Mouse (Mus musculus) intestine, postnatal 0 days (tissue): Measurements from ENCODE around the gene Zwilch. TPM values are rescaled to one million over a fixed set of nuclear protein-coding genes. Genes with fewer than 3 reads are reported as not detected.
"Not testable (repeated sequence)": the region's sequence is repeated elsewhere in the genome, so short reads cannot be mapped to it uniquely, and the experiment has no call there.

ENCODE experiments used
- ATAC-seq: fragments of 200-750 bp; cut with Nextera tagmentation; 2 replicates; pipeline ENCODE4 v1.8.0; 2017; ENCODE audit warnings: mild to moderate bottlenecking, moderate TSS enrichment, moderate library complexity
- H3K27ac ChIP-seq: fragments of 300-500 bp; sonication (generic); 2 replicates; pipeline ENCODE4 v1.5.1; 2014; ENCODE audit warnings: mild to moderate bottlenecking, low read depth, low read length, moderate library complexity
- H3K27me3 ChIP-seq: fragments of 300-500 bp; sonication (generic); replicated peaks from 2 replicates; pipeline ENCODE4 v1.6.1; 2014; ENCODE audit warnings: low read length, mixed read lengths; ENCODE audit not compliant: control insufficient read depth, insufficient read depth
- H3K36me3 ChIP-seq: fragments of 300-500 bp; sonication (generic); 2 replicates; pipeline ENCODE4 v1.6.1; 2014; ENCODE audit warnings: mild to moderate bottlenecking, moderate library complexity; ENCODE audit not compliant: control insufficient read depth, insufficient read depth
- H3K4me1 ChIP-seq: fragments of 300-500 bp; sonication (generic); replicated peaks from 2 replicates; pipeline ENCODE4 v1.6.1; 2014; ENCODE audit warnings: antibody characterized with exemption, low read length, mixed read lengths; ENCODE audit not compliant: control insufficient read depth, insufficient read depth
- H3K4me2 ChIP-seq: fragments of 300-500 bp; sonication (generic); replicated peaks from 2 replicates; pipeline ENCODE4 v1.6.1; 2014; ENCODE audit warnings: low read depth, mild to moderate bottlenecking, moderate library complexity
- H3K4me3 ChIP-seq: fragments of 300-500 bp; sonication (generic); 2 replicates; pipeline ENCODE4 v1.5.1; 2014; ENCODE audit warnings: low read depth, low read length
- H3K9ac ChIP-seq: fragments of 300-500 bp; sonication (generic); 2 replicates; pipeline ENCODE4 v1.6.1; 2014; ENCODE audit warnings: mild to moderate bottlenecking, low read depth, low read length
- H3K9me3 ChIP-seq: fragments of 300-500 bp; sonication (generic); 2 replicates; pipeline ENCODE4 v1.6.1; 2016; ENCODE audit warnings: mixed run types; ENCODE audit not compliant: control insufficient read depth
- CTCF ChIP-seq: sonication (generic); IDR thresholded peaks from 2 replicates; pipeline ENCODE4 v1.5.1; 2016; ENCODE audit warnings: low read depth, mild to moderate bottlenecking, control low read depth, antibody characterized with exemption, moderate library complexity
- WGBS: fragments of 180-500 bp; shearing (Covaris S2); extraction: QIAGEN DNeasy Blood & Tissue Kit; methylation state at CpG from one replicate; pipeline ENCODE4 v1.1.7; 2014; 5-methylcytosine and 5-hydroxymethylcytosine counted together
- polyA plus RNA-seq: library from polyadenylated mRNA; unstranded; fragments of >200 nt; fragmentation: Nextera tagmentation; extraction: Ambion mirVana; gene quantifications from 2 replicates; pipeline ENCODE4 v1.2.1, GENCODE M21; 2015

The Zwilch gene
- polyA plus RNA-seq, 1 experiment from 2014 or later: 3.0 TPM

DNA sequence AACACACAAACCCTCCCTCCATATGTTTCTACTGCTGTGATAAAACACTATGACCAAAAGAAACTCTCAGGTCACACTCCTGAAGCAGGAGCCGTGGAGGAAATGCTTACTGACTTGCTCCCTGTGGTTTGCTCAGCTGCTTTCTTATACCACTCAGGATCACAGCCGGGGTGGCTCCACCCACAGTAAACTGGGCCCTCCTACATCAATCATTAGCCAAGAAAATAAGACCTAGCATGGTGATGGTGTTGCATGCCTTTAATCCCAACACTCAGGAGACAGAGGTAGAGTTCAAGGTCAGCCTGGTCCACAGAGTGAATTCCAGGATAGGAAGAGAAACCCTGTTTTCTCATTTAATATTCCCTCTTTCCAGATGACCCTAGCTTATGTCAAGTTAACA lies 27.0 kb upstream of the Zwilch start:
- H3K27me3 ChIP-seq: no peaks in the 10 kb centered on the region
- no peak overlapping the region for H3K4me3 ChIP-seq
- H3K9ac ChIP-seq: no peak overlapping the region
- H3K4me2 ChIP-seq: no peak overlapping the region
- peak; percentile 73 for ATAC-seq
- 27% methylated on average over 2 of the region's 2 CpGs for WGBS
- H3K4me1 ChIP-seq: peaks cover 4% of the 10 kb centered on the region; the same call in 1 of the 2 replicates
- peaks cover 25% of the 10 kb centered on the region for H3K36me3 ChIP-seq
- TF ChIP-seq CTCF: no peak
- H3K27ac ChIP-seq: peak overlapping the region; percentile 75
- H3K9me3 ChIP-seq: no peaks in the 10 kb centered on the region

DNA sequence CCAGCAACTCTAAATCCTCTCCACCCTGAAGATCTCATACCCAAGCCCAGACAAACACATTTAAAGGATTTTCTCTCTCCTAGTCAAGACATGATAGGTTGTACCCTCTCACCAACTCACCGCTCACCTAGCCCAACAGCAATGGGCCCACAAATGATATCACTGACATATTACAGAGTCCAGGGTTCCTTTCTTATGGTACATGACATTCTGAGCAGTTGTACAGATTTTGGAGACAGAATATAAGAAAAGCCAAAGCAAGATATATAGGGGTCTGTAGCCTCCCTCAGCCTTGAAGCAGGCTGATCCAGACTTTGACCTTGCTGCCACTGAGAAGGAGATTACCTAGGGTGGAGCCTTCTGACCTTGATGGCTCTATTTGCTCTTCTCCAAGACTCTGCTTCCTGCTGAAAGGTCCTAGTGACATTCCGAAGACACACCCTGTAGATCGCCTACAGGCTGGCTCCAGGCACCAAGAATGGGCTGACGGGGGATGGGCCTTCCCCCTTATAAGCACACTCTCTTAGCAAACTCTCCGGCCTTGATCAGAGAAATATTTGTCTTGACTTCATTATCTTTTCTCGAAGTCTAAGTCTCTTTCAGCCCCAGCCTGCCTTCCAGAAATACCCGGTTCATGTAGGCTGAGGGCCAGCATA lies 26.0 kb upstream of the Zwilch start:
- H3K4me1 ChIP-seq, H3K4me2 ChIP-seq, H3K27me3 ChIP-seq, H3K9ac ChIP-seq, H3K4me3 ChIP-seq, H3K9me3 ChIP-seq: not testable (repeated sequence)
- 46% methylated on average over 7 of the region's 7 CpGs for WGBS
- ATAC-seq: peak; percentile 42; the same call in 1 of the 2 replicates
- peaks cover 22% of the 10 kb centered on the region for H3K36me3 ChIP-seq
- H3K27ac ChIP-seq: peak overlapping the region; percentile 75

DNA sequence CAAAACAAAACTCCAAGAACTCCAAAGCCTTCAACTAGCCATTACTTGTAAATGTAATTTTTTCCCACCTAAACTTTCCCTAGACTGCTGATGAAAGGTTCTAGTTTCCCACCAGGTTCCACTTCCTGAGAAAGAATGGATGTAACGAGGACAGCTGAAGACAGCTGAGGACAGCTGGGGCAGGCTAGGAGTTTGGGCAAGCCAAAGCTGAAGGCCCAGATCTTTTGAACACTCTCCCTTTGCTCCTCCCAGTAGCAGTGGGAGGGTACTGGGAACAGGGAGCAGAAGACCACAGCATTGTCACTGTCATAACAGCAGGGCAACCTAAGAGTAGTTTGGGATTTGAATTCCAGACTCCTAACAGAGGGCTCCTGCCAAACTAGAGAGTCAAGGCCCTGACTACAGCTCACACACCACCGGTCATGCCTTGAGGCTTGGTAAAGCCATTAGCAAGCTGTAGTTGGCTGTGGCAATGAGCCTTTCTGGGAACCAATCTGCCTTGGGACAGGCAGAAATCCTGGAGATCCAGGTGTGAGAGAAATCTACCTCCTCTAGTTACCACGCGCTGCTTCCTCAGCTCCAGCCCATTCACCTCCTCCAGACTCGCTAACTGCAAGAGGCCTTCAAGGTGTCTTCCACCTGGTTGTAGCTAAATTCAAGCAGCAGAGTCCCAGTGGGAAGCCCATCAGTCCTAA lies 25.3 kb upstream of the Zwilch start:
- Histone ChIP-seq H3K4me2 (no peak overlapping the region), H3K4me3 (no peak overlapping the region), H3K9me3 (no peaks in the 10 kb centered on the region), H3K9ac (no peak overlapping the region), H3K27me3 (no peaks in the 10 kb centered on the region), H3K27ac (peak overlapping the region; percentile 75), H3K36me3 (peaks cover 22% of the 10 kb centered on the region), H3K4me1 (peaks cover 4% of the 10 kb centered on the region; the same call in 1 of the 2 replicates)
- TF ChIP-seq CTCF: no peak
- 81% methylated on average over 5 of the region's 5 CpGs for WGBS
- no peak for ATAC-seq

- no peak for TF ChIP-seq CTCF
- no peak overlapping the region for H3K27ac ChIP-seq
- no peak for ATAC-seq
- H3K27me3 ChIP-seq: no peaks in the 10 kb centered on the region
- 79% methylated on average over 8 of the region's 8 CpGs for WGBS
- no peak overlapping the region for H3K4me2 ChIP-seq
- H3K4me3 ChIP-seq: no peak overlapping the region
- H3K36me3 ChIP-seq: peaks cover 26% of the 10 kb centered on the region
- H3K4me1 ChIP-seq: peaks cover 4% of the 10 kb centered on the region; the same call in 1 of the 2 replicates
- no peaks in the 10 kb centered on the region for H3K9me3 ChIP-seq
- no peak overlapping the region for H3K9ac ChIP-seq
These were observed 24.6 kb upstream of the Zwilch start for GRCm38 (mm10) chr9:64197524-64197923.

DNA sequence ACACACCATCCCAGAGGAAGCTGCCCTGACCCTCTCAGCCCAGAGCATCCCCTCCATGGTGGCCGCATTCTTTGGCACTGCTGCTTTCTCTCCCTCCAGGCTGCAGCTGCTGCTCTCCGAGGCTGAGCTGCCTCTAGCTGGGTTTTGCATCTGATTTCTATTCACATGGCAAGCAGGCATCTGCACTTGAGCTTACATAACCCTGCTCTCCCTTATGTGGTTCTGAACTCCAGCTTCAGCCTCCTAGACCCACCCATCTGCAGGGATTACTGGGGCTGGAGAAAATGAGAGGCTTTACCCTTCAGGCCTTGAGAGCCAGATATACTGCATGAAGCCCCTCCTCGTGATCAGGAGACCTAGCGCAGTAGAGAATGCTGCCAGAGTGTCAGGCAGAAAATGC lies 22.6 kb upstream of the Zwilch start:
- no peak for ATAC-seq

DNA sequence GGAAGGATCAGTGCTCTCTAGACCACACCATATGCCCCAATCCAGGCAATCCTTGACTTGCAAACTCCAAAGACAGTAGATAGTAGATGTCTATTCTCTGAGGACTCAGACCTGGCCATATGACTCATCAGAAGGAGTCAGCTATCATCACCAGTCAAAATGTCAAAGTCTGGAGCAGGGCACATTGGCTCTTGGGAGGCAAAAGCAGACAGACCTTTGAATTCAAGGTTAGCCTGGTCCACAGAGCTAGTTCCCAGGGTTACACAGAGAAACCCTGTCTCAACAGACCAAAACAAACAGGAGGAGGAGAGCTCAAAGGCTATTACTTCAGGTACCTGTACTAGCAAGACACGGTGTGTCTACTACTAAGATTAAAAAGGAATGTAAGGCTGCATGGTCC lies 21.0 kb upstream of the Zwilch start:
- no peak overlapping the region for H3K4me3 ChIP-seq
- H3K4me1 ChIP-seq: 0 out of 2 replicates have a peak, but pooled peaks cover 4% of the 10 kb centered on the region
- no peak for ATAC-seq
- no peaks in the 10 kb centered on the region for H3K9me3 ChIP-seq
- H3K27me3 ChIP-seq: no peaks in the 10 kb centered on the region
- H3K27ac ChIP-seq: no peak overlapping the region
- no peak overlapping the region for H3K9ac ChIP-seq
- no peak for TF ChIP-seq CTCF
- H3K4me2 ChIP-seq: no peak overlapping the region
- peaks cover 55% of the 10 kb centered on the region for H3K36me3 ChIP-seq
- WGBS: 76% methylated on average over 1 of the region's 1 CpGs

More for the DNA sequence above, 22.6 kb upstream of the Zwilch start:
- TF ChIP-seq CTCF: no peak
- H3K4me3 ChIP-seq: no peak overlapping the region
- peaks cover 41% of the 10 kb centered on the region for H3K36me3 ChIP-seq
- H3K27ac ChIP-seq: no peak overlapping the region
- H3K9ac ChIP-seq: no peak overlapping the region
- WGBS: 70% methylated on average over 4 of the region's 4 CpGs
- H3K27me3 ChIP-seq: no peaks in the 10 kb centered on the region
- no peaks in the 10 kb centered on the region for H3K9me3 ChIP-seq
- H3K4me1 ChIP-seq: peaks cover 4% of the 10 kb centered on the region; the same call in 1 of the 2 replicates
- H3K4me2 ChIP-seq: no peak overlapping the region
